Mouse (Mus musculus): ENCODE measurements at regions not wholly inside any gene's neighbourhood (a gene's known extent, or its start where the extent isn't known, plus 50 kb on each side); places are given as distances from the start of the nearest gene placed in this dataset.

DNA sequence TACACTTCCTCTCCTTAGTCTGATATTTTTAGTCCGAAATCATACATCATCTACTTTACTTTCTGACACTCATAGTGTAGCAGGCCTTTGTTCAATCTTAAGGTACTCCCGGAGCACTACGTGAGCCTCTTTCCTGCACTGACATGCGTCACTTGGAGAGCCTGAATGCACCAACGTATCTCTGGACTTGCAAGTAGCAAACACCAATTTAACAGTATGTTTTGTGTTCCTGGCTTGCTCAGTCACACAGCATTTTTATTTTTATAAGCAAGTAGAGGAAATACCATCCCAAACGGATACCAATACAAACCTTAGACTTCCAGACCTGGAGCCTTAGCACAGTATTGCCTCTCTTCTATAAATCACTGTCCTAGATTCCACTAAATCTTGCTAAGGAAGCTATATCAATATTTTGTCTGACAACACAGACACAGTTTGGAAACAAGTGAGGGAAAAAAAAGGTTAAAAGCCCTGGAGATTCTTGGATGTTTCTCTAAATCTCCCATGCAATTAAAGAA, 427.6 kb upstream of the Dph6 start:
- intact Hi-C loops (cut with DNase I; ENCODE audit: low total_unique reads), result no loop called here
- no peak for DNase-seq

GRCm38 (mm10) chr2:115088421-115089120, 433.8 kb upstream of the Dph6 start:
- intact Hi-C loops (cut with DNase I; ENCODE audit: low total_unique reads), result no loop called here
- DNase-seq, result no peak

- DNase-seq, result no peak
- intact Hi-C loops (cut with DNase I; ENCODE audit: low total_unique reads), result no loop called here
Observed at GRCm38 (mm10) chr2:115090430-115091175, 435.8 kb upstream of the Dph6 start.

DNA sequence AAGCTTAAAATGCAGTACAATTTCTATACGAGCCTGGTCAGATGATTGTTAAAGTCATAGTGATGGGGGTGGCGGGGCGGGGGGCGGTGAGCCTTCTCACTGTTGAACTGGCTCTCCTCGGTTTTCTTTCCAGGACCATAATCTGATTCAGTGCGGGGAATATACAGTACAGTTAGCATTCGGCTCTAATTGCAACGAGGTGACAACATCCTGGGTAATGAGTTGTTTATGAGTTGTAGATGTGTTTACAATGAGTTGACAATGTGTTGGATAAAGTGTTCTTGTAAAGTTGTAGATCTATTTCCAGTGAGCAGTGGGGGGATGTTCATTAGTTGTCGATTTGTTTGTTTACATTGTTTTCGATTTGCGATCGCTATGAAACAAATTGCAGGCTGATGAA, 440.6 kb upstream of the Dph6 start:
- no peak for DNase-seq
- intact Hi-C loops (cut with DNase I; ENCODE audit: low total_unique reads), result no loop called here

GRCm38 (mm10) chr2:115101501-115101900, 446.7 kb upstream of the Dph6 start:
- DNase-seq, result no peak
- intact Hi-C loops (cut with DNase I; ENCODE audit: low total_unique reads), result no loop called here

GRCm38 (mm10) chr2:115119429-115120205, 461.9 kb upstream of the BC052040 start:
- DNase-seq, result no peak
- intact Hi-C loops (cut with DNase I; ENCODE audit: low total_unique reads), result no loop called here

GRCm38 (mm10) chr2:115120206-115120503, 461.4 kb upstream of the BC052040 start:
- intact Hi-C loops (cut with DNase I; ENCODE audit: low total_unique reads), result no loop called here
- no peak for DNase-seq

DNA sequence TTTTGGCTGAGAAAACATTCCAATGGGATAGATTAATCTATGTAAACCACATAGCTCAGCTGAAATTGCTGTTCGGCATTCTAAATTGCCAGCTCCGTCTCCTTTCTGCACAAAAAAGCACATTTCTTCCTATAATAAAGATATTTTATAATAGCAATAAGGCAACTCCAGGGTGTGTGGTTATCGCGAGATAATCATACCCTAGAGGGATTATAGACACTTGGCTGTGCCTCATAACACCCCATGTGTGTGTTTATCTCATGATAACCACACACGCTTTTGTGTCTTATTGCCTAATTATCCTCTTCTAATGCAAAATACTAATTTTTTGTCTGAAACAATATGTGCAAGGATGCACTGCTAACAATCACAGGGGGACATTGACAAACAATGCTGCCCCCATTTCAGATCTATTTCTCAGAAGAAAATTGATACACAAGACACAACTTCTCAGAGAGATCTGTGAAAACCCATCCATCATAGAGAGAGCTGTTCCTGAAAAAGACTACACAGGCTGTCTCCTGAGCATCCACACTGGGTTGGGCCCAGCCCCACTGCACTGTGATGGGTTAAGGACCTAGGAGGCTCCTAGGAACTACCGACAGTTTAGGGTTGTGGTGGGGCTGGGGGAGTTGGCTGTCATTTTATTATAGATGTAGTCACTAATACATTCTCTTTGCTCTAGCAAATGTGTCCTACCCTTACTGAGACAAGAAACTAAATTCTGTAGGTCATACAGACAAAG, 454.7 kb upstream of the BC052040 start:
- intact Hi-C loops (cut with DNase I; ENCODE audit: low total_unique reads), result no loop called here
- DNase-seq, result no peak

DNA sequence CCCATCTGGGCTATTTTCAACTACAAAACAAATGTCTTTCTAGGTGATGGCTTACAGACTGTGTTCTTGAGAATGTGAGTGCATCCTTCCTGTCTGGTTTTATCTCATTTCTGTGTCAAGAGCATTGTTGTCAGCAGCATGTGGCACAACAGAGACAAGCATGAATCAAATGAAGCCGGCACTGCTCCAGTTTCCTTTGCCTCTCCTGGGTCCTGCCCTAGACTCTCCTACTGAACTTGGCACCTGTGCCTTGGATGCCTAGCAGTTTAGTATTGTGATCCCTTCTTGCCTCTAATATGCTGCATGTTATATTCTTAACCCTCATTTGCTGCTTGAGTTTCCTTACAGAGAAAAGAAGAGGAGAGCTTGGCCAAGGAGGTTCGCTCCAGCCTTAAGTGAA, 449.8 kb upstream of the BC052040 start:
- no peak for DNase-seq
- intact Hi-C loops (cut with DNase I; ENCODE audit: low total_unique reads), result no loop called here

DNA sequence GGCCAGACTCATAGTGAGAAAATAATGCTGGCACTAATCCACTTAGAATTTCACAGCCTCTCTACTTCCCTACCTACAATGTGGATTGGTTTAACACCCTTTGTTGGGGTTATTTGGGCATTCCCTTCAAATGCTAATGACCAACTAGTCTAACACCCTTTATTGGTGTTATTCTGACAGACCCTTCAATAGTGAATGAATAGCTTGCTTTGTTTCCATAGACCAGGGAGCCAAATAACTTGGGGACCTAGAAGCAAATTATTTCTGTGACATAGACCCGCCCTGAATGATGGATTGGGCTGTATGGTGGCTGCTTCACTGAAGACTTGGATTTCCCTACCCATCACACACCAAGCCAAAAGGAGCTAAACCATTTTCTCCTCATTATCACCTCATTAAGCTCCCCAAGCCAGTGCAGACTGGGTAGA, 449.3 kb upstream of the BC052040 start:
- DNase-seq, result no peak
- intact Hi-C loops (cut with DNase I; ENCODE audit: low total_unique reads), result no loop called here

- intact Hi-C loops (cut with DNase I; ENCODE audit: low total_unique reads), result no loop called here
- DNase-seq, result no peak
Observed at GRCm38 (mm10) chr2:115141416-115141815, 440.1 kb upstream of the BC052040 start.

DNA sequence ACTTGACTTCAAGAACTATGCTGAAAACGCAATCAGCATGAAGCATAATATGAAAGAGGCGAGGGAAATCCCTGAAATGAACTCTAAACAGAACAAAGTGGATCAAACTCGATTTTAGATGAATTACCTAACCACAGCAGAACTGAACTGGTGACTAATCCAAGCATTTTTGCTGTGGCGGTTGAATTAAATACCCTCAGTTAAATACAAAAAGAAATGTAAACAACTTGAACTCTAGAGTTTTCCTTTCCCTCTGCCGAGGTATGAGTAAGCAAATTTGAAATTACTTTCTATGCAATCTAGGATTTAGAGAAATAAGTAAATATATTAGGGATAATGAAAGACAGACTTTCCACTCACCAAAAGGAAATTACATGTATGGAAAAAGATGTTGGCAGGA, 409.4 kb upstream of the BC052040 start:
- intact Hi-C loops (cut with DNase I; ENCODE audit: low total_unique reads), result no loop called here
- DNase-seq, result no peak

DNA sequence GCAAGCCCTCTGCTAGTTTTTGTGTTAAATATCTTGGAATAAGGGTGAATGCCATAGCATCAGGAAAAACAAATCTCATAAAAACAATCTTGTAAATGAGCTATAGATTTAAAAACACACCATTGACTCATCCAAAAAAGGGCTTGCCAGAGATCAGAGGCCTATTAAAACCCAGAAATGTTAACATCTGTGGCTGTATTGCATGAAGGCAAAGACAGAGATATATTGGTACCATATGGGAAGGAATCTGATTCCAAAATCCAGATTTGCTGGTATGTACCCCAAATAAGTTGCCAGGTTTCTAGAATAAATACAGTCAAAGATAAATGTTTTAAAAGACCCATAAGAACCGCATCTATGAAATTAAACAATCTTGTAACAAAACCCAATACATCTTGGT, 404.4 kb upstream of the BC052040 start:
- DNase-seq, result no peak
- intact Hi-C loops (cut with DNase I; ENCODE audit: low total_unique reads), result no loop called here

DNA sequence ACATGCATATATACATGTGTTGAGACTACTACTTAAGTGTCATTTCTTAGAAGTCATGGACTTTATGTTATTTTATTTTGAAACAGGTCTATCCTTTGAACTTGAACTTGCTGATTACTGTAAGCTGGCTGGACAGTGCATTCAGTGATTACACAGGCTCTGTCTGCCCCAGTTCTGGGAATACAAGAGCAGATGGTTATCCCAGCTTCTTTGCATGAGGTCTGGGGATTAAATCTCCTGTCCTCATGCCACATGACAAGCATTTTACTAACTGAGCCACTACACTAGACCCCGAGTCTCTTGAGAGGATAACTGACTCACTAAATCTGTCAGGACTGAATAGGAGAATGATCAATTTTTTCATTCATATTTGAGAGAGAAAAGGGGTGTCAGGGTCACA, 403.6 kb upstream of the BC052040 start:
- no peak for DNase-seq
- intact Hi-C loops (cut with DNase I; ENCODE audit: low total_unique reads), result no loop called here

DNA sequence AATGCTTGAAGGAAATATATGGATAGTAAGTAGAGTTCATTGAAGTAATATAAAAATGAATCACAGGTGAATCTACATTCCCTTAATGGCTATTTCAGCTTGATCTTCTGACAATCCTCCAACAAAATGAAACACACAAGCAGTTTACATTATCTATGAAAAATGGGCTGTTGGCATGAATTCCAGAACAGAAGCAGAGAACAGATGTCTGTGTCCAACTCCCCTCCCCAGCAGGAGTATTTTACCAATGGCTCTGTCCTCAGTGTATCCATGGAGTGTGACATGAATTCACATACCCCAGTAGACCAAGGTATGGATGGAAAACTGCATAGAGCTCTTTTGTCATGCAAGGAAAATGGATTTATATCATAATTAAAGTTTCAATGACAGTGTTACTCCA, 370.3 kb upstream of the BC052040 start:
- intact Hi-C loops (cut with DNase I; ENCODE audit: low total_unique reads), result no loop called here
- DNase-seq, result no peak

DNA sequence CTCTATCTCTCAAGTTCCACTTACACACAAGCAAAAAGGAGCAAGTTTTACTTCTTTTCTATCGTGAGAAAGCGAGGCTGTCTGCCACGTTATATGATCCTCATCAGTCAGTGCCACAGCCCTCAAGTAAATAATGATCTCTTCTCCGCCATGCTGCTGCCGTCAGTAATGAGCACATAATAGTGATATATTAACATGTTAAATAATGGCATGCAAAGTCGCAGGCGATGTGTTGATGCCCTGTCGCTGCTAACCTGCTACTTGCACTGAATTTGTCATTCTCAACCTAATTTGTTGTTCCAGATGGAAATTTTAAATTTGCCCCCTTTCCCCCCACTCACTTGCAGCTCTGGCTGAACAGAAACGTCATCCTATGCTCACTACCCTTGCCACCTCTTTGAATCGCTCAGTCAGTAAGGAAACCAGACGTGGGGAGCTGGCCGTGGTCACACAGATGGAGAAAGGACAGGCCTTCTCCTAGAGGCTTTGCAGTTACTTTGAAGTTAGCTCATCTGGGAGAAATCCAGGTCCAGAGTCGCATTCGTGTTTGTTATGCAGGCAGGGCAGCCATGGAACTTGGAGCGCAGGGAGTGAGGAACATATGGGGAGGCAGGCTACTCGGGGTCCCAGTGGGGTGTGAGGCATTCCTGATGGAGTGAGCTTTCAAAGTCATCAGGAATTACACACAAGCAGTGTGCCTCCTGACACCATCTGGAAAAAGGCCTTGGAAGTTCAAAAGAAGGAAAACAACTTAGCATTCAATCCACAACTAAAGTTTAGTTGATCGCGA, 368.1 kb upstream of the BC052040 start:
- intact Hi-C loops (cut with DNase I; ENCODE audit: low total_unique reads), result no loop called here
- no peak for DNase-seq

- DNase-seq, result no peak
- intact Hi-C loops (cut with DNase I; ENCODE audit: low total_unique reads), result no loop called here
Observed at GRCm38 (mm10) chr2:115214292-115214691, 367.2 kb upstream of the BC052040 start.

- DNase-seq, result no peak
- intact Hi-C loops (cut with DNase I; ENCODE audit: low total_unique reads), result no loop called here
Observed at GRCm38 (mm10) chr2:115230041-115230440, 351.5 kb upstream of the BC052040 start.

DNA sequence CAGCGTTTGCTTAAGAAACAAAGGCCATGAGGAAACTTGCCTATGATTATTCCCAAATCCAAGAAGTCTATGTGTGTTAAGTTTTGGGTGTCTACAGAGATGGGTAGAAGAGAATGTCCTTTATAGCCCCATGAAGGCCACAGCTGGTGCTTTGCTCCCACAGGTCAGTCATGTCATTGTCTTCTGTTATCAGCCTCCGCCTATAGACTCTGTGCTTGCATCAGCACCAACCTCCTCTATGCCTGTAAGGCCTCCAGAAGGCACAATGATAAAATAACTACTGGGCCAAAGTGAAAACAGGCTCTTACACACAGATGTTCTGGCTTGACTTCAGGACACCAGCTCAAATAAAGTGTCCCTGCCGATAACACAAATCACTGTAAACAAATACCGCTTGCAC, 333.8 kb upstream of the BC052040 start:
- DNase-seq, result no peak
- intact Hi-C loops (cut with DNase I; ENCODE audit: low total_unique reads), result no loop called here
